Mouse (Mus musculus) intestine, postnatal 0 days (tissue): ENCODE data around the gene Casp7. TPM values are rescaled to one million over a fixed set of nuclear protein-coding genes. Genes with fewer than 3 reads are reported as not detected.
"Not testable (repeated sequence)": the region's sequence is repeated elsewhere in the genome, so short reads cannot be mapped to it uniquely, and the experiment has no call there.

ENCODE experiments used
- ATAC-seq: fragments of 200-750 bp; cut with Nextera tagmentation; 2 replicates; pipeline ENCODE4 v1.8.0; 2017; ENCODE audit warnings: mild to moderate bottlenecking, moderate TSS enrichment, moderate library complexity
- H3K27ac ChIP-seq: fragments of 300-500 bp; sonication (generic); 2 replicates; pipeline ENCODE4 v1.5.1; 2014; ENCODE audit warnings: mild to moderate bottlenecking, low read depth, low read length, moderate library complexity
- H3K27me3 ChIP-seq: fragments of 300-500 bp; sonication (generic); replicated peaks from 2 replicates; pipeline ENCODE4 v1.6.1; 2014; ENCODE audit warnings: low read length, mixed read lengths; ENCODE audit not compliant: control insufficient read depth, insufficient read depth
- H3K36me3 ChIP-seq: fragments of 300-500 bp; sonication (generic); 2 replicates; pipeline ENCODE4 v1.6.1; 2014; ENCODE audit warnings: mild to moderate bottlenecking, moderate library complexity; ENCODE audit not compliant: control insufficient read depth, insufficient read depth
- H3K4me1 ChIP-seq: fragments of 300-500 bp; sonication (generic); replicated peaks from 2 replicates; pipeline ENCODE4 v1.6.1; 2014; ENCODE audit warnings: antibody characterized with exemption, low read length, mixed read lengths; ENCODE audit not compliant: control insufficient read depth, insufficient read depth
- H3K4me2 ChIP-seq: fragments of 300-500 bp; sonication (generic); replicated peaks from 2 replicates; pipeline ENCODE4 v1.6.1; 2014; ENCODE audit warnings: low read depth, mild to moderate bottlenecking, moderate library complexity
- H3K4me3 ChIP-seq: fragments of 300-500 bp; sonication (generic); 2 replicates; pipeline ENCODE4 v1.5.1; 2014; ENCODE audit warnings: low read depth, low read length
- H3K9ac ChIP-seq: fragments of 300-500 bp; sonication (generic); 2 replicates; pipeline ENCODE4 v1.6.1; 2014; ENCODE audit warnings: mild to moderate bottlenecking, low read depth, low read length
- H3K9me3 ChIP-seq: fragments of 300-500 bp; sonication (generic); 2 replicates; pipeline ENCODE4 v1.6.1; 2016; ENCODE audit warnings: mixed run types; ENCODE audit not compliant: control insufficient read depth
- CTCF ChIP-seq: sonication (generic); IDR thresholded peaks from 2 replicates; pipeline ENCODE4 v1.5.1; 2016; ENCODE audit warnings: low read depth, mild to moderate bottlenecking, control low read depth, antibody characterized with exemption, moderate library complexity
- WGBS: fragments of 180-500 bp; shearing (Covaris S2); extraction: QIAGEN DNeasy Blood & Tissue Kit; methylation state at CpG from one replicate; pipeline ENCODE4 v1.1.7; 2014; 5-methylcytosine and 5-hydroxymethylcytosine counted together
- polyA plus RNA-seq: library from polyadenylated mRNA; unstranded; fragments of >200 nt; fragmentation: Nextera tagmentation; extraction: Ambion mirVana; gene quantifications from 2 replicates; pipeline ENCODE4 v1.2.1, GENCODE M21; 2015

Gene Casp7
- polyA plus RNA-seq, 1 experiment from 2014 or later: 51.6 TPM

- no peak for ATAC-seq
These were observed 1.5 kb downstream of the Casp7 start for GRCm38 (mm10) chr19:56398528-56398795.

GRCm38 (mm10) chr19:56400200-56400599 is 3.3 kb downstream of the Casp7 start:
- Histone ChIP-seq H3K4me3 (no peak overlapping the region), H3K36me3 (peaks cover 19% of the 10 kb centered on the region), H3K9ac (no peak overlapping the region), H3K9me3 (no peaks in the 10 kb centered on the region), H3K4me2 (0 out of 2 replicates have a peak overlapping the region, but pooled peaks have one; percentile 28), H3K27me3 (no peaks in the 10 kb centered on the region), H3K27ac (peak overlapping the region; percentile 42; the same call in 1 of the 2 replicates), H3K4me1 (0 out of 2 replicates have a peak, but pooled peaks cover 6% of the 10 kb centered on the region)
- TF ChIP-seq CTCF: no peak
- 26% methylated on average over 14 of the region's 14 CpGs for WGBS
- ATAC-seq: peak; percentile 83

More at GRCm38 (mm10) chr19:56398528-56398795, 1.5 kb downstream of the Casp7 start:
- H3K4me3 ChIP-seq: no peak overlapping the region
- peak overlapping the region; percentile 80 for H3K4me2 ChIP-seq
- H3K4me1 ChIP-seq: 0 out of 2 replicates have a peak, but pooled peaks cover 6% of the 10 kb centered on the region
- no peak overlapping the region for H3K9ac ChIP-seq
- no peaks in the 10 kb centered on the region for H3K9me3 ChIP-seq
- H3K27ac ChIP-seq: peak overlapping the region; percentile 96; the same call in 1 of the 2 replicates
- TF ChIP-seq CTCF: no peak
- 0 out of 2 replicates have a peak, but pooled peaks cover 2% of the 10 kb centered on the region for H3K36me3 ChIP-seq
- no peaks in the 10 kb centered on the region for H3K27me3 ChIP-seq

GRCm38 (mm10) chr19:56401864-56402263 is 4.9 kb downstream of the Casp7 start:
- no peak overlapping the region for H3K4me2 ChIP-seq
- 79% methylated on average over 6 of the region's 6 CpGs for WGBS
- no peaks in the 10 kb centered on the region for H3K27me3 ChIP-seq
- no peak overlapping the region for H3K4me3 ChIP-seq
- H3K36me3 ChIP-seq: peaks cover 34% of the 10 kb centered on the region
- no peaks in the 10 kb centered on the region for H3K9me3 ChIP-seq
- TF ChIP-seq CTCF: no peak
- H3K4me1 ChIP-seq: 0 out of 2 replicates have a peak, but pooled peaks cover 6% of the 10 kb centered on the region
- H3K9ac ChIP-seq: no peak overlapping the region
- no peak for ATAC-seq
- H3K27ac ChIP-seq: no peak overlapping the region

GRCm38 (mm10) chr19:56405824-56406223 is 8.9 kb downstream of the Casp7 start:
- Histone ChIP-seq H3K9me3 (no peaks in the 10 kb centered on the region), H3K4me2 (no peak overlapping the region), H3K4me3 (no peak overlapping the region), H3K9ac (no peak overlapping the region), H3K4me1 (no peaks in the 10 kb centered on the region), H3K36me3 (peaks cover 61% of the 10 kb centered on the region), H3K27ac (no peak overlapping the region), H3K27me3 (no peaks in the 10 kb centered on the region)
- WGBS: 97% methylated on average over 4 of the region's 4 CpGs
- ATAC-seq: no peak
- TF ChIP-seq CTCF: no peak

GRCm38 (mm10) chr19:56406581-56406980 is 9.7 kb downstream of the Casp7 start:
- Histone ChIP-seq H3K27me3 (no peaks in the 10 kb centered on the region), H3K36me3 (peaks cover 61% of the 10 kb centered on the region), H3K9ac (no peak overlapping the region), H3K9me3 (no peaks in the 10 kb centered on the region), H3K4me3 (no peak overlapping the region), H3K27ac (no peak overlapping the region; the same call in 1 of the 2 replicates), H3K4me1 (no peaks in the 10 kb centered on the region), H3K4me2 (no peak overlapping the region)
- ATAC-seq: no peak
- 93% methylated on average over 7 of the region's 7 CpGs for WGBS
- TF ChIP-seq CTCF: no peak

- H3K9ac ChIP-seq, H3K27me3 ChIP-seq, H3K27ac ChIP-seq, H3K4me2 ChIP-seq, H3K4me1 ChIP-seq, H3K9me3 ChIP-seq, H3K4me3 ChIP-seq, ATAC-seq: not testable (repeated sequence)
- H3K36me3 ChIP-seq: peaks cover 45% of the 10 kb centered on the region
- WGBS: 94% methylated on average over 4 of the region's 4 CpGs
These were observed 13.0 kb downstream of the Casp7 start for GRCm38 (mm10) chr19:56409884-56410283.

GRCm38 (mm10) chr19:56418404-56418803 is 21.5 kb downstream of the Casp7 start:
- Histone ChIP-seq H3K9me3 (no peaks in the 10 kb centered on the region), H3K4me3 (no peak overlapping the region), H3K36me3 (peaks cover 3% of the 10 kb centered on the region), H3K27ac (peak overlapping the region; percentile 35), H3K27me3 (no peaks in the 10 kb centered on the region), H3K4me1 (no peaks in the 10 kb centered on the region), H3K4me2 (no peak overlapping the region), H3K9ac (no peak overlapping the region)
- peak; percentile 92 for ATAC-seq
- 37% methylated on average over 4 of the region's 4 CpGs for WGBS
- no peak for TF ChIP-seq CTCF
